Mouse (Mus musculus): ENCODE data around the gene Agbl1.

The Agbl1 gene

GRCm38 (mm10) chr7:76392296-76392940 is 162.7 kb downstream of the Agbl1 start:
- DNase-seq = peak; percentile 6

- peak; percentile 67 for DNase-seq
Observed at GRCm38 (mm10) chr7:76392941-76393817, 163.5 kb downstream of the Agbl1 start.

- no peak for DNase-seq
Observed at GRCm38 (mm10) chr7:76407930-76408557, 178.4 kb downstream of the Agbl1 start.

- no peak for DNase-seq
Observed at GRCm38 (mm10) chr7:76409020-76409419, 179.3 kb downstream of the Agbl1 start.

GRCm38 (mm10) chr7:76410403-76411180 is 180.9 kb downstream of the Agbl1 start:
- no peak for DNase-seq

- no peak for DNase-seq
Observed at GRCm38 (mm10) chr7:76411933-76412587, 182.4 kb downstream of the Agbl1 start.

- no peak for DNase-seq
Observed at GRCm38 (mm10) chr7:76416084-76416597, 186.5 kb downstream of the Agbl1 start.

GRCm38 (mm10) chr7:76438581-76438980 is 208.9 kb downstream of the Agbl1 start:
- no peak for DNase-seq

- DNase-seq = no peak
Observed at GRCm38 (mm10) chr7:76438988-76439387, 209.3 kb downstream of the Agbl1 start.

GRCm38 (mm10) chr7:76462361-76463001 is 232.8 kb downstream of the Agbl1 start:
- DNase-seq = no peak

- no peak for DNase-seq
Observed at GRCm38 (mm10) chr7:76466427-76466826, 236.7 kb downstream of the Agbl1 start.

- DNase-seq = no peak
Observed at GRCm38 (mm10) chr7:76474233-76474632, 244.5 kb downstream of the Agbl1 start.

GRCm38 (mm10) chr7:76485546-76485945 is 255.9 kb downstream of the Agbl1 start:
- DNase-seq = no peak

GRCm38 (mm10) chr7:76487519-76487918 is 257.8 kb downstream of the Agbl1 start:
- no peak for DNase-seq

GRCm38 (mm10) chr7:76524291-76524690 is 294.6 kb downstream of the Agbl1 start:
- DNase-seq = no peak

- no peak for DNase-seq
Observed at GRCm38 (mm10) chr7:76546456-76546855, 316.8 kb downstream of the Agbl1 start.

GRCm38 (mm10) chr7:76547313-76547712 is 317.6 kb downstream of the Agbl1 start:
- DNase-seq = no peak

- no peak for DNase-seq
Observed at GRCm38 (mm10) chr7:76551860-76552259, 322.2 kb downstream of the Agbl1 start.

- no peak for DNase-seq
Observed at GRCm38 (mm10) chr7:76560564-76561258, 331.0 kb downstream of the Agbl1 start.

- DNase-seq = no peak
Observed at GRCm38 (mm10) chr7:76562506-76562905, 332.8 kb downstream of the Agbl1 start.

GRCm38 (mm10) chr7:76594566-76595079 is 364.9 kb downstream of the Agbl1 start:
- DNase-seq = no peak
